ENCODE assay signal across 9 mouse cellular contexts in the genomic region with DNA sequence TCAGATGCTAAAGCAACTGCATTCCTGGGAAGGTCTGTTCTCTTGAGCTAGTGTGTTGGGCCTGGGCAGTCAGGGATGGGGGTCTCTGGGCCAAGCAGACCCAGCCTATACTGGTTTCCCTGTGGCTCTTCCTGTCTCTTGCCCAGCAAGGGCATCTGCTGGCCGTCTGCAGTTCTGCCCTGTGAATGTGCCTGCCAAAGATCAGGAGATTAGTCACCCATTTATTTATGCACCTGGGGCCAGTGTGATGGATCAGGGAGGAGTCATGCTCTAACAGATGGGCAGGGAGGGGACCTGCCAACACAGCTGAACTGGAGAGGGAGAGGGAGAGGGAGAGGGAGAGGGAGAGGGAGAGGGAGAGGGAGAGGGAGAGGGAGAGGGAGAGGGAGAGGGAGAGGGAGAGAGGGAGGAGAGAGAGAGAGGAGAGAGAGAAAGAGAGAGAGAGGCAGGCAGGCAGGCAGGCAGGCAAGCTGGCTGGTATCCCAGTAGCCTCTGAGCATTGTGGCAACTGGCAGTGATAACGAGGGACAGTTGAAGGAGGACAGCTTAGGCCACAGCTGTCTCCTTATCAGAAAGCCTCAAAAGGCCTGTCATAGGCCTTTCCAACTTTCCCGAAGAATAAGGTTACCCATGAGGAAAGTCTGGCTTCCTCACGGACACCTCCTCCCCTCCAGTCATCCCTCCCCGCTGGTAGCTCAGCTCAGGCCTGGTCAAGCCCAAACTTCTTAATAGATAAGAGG. TPM values are rescaled to one million over a fixed set of nuclear protein-coding genes. Genes with fewer than 3 reads are reported as not detected.
DNase-seq lines count a peak whose midpoint lies in the region; ATAC-seq lines count a peak whose summit lies in the region.
"Had no signal": no experiment of that assay in that cellular context is flagged by ENCODE, and none has a peak within 500 bp of the region (broad histone marks: within the 10 kb centered on the region; RNA-seq: fewer than 3 reads in every experiment).

No protein-coding gene starts in this region.

- peaks cover 23% of the 10 kb centered on the region for H3K36me3 ChIP-seq in forebrain, embryonic 16.5 days (ENCODE audit: control insufficient read depth, insufficient read depth)

- no peaks in the 10 kb centered on the region for H3K27me3 ChIP-seq in forebrain, embryonic 16.5 days (replicated peaks; ENCODE audit: control insufficient read depth, insufficient read depth, low read length)

- H3K4me1 ChIP-seq in forebrain, embryonic 16.5 days (replicated peaks; ENCODE audit: control insufficient read depth, insufficient read depth, low read length), result peaks cover 18% of the 10 kb centered on the region

- no peak overlapping the region for H3K4me2 ChIP-seq in forebrain, embryonic 16.5 days (ENCODE audit: low read length)
- H3K4me2 ChIP-seq: neural tube, embryonic 12.5 days had no signal

- no peaks in the 10 kb centered on the region for H3K9me3 ChIP-seq in forebrain, embryonic 16.5 days (ENCODE audit: control insufficient read depth, low read length)
- H3K9me3 ChIP-seq: neural tube, embryonic 12.5 days had no signal

- DNase-seq in layer of hippocampus, adult 9-11 months, result peak; percentile 62
- DNase-seq in layer of hippocampus, adult 9-10 months (ENCODE audit: low spot score), result no peak
- DNase-seq in cerebellum, adult 18-20 months, result peak; percentile 71 to 83
- DNase-seq in kidney, postnatal 36 days, result peak; percentile 39 to 70
- no peak for DNase-seq in right cerebral cortex, postnatal 4 days
- DNase-seq in frontal cortex, postnatal 25 days (ENCODE audit: low spot score in 2 of 2), result no peak
- DNase-seq in embryo, embryonic 11 days, result no peak

- peak overlapping the region; percentile 68 for H3K27ac ChIP-seq in forebrain, embryonic 16.5 days (ENCODE audit: low read length)
- H3K27ac ChIP-seq: neural tube, embryonic 12.5 days had no signal

- no peak; the same call in 1 of the 2 replicates for ATAC-seq in forebrain, embryonic 16.5 days

- 10% methylated on average over 5 of the region's 5 CpGs for WGBS in forebrain, embryonic 16.5 days

- no peak overlapping the region for H3K9ac ChIP-seq in forebrain, embryonic 16.5 days (replicated peaks; ENCODE audit: low read depth, low read length)
- H3K9ac ChIP-seq: neural tube, embryonic 12.5 days had no signal

- no peak overlapping the region for H3K4me3 ChIP-seq in forebrain, embryonic 16.5 days (replicated peaks; ENCODE audit: low read length)
- H3K4me3 ChIP-seq: neural tube, embryonic 12.5 days had no signal

RNA-seq across cellular contexts. Expression of a gene that starts 13.4 kb away (rescaled TPM):
- 1.2 and 2.0 TPM in 2 replicates for polyA plus RNA-seq in forebrain, embryonic 16.5 days (2015; fragmentation: Nextera tagmentation; extraction: Ambion mirVana)

RNA-seq across cellular contexts. Expression of a gene that starts 16.9 kb away (rescaled TPM):
- 417 and 434 TPM in 2 replicates for polyA plus RNA-seq in forebrain, embryonic 16.5 days (2015; fragmentation: Nextera tagmentation; extraction: Ambion mirVana)

RNA-seq across cellular contexts. Expression of a gene that starts 29.9 kb away (rescaled TPM):
- polyA plus RNA-seq in forebrain, embryonic 16.5 days (2015; fragmentation: Nextera tagmentation; extraction: Ambion mirVana), result 5.5 and 9.7 TPM in 2 replicates

Comparison
In these comparisons a context has a peak if more than half of its experiments do, and no peak if none do; other contexts are left out.
1. DNase-seq: peak in layer of hippocampus, adult 9-11 months (single experiment), cerebellum, adult 18-20 months (2 of 2) and kidney, postnatal 36 days (2 of 2); none in layer of hippocampus, adult 9-10 months (single experiment), right cerebral cortex, postnatal 4 days (single experiment), frontal cortex, postnatal 25 days (0 of 2) and embryo, embryonic 11 days (single experiment).